Mouse (Mus musculus) liver, embryonic 14.5 days (tissue): ENCODE data around the gene Macrod1. TPM values are rescaled to one million over a fixed set of nuclear protein-coding genes. Genes with fewer than 3 reads are reported as not detected.

Source experiments
- ATAC-seq: fragments of 200-750 bp; cut with Nextera tagmentation; 2 replicates; pipeline ENCODE4 v1.8.0; 2017; ENCODE audit warnings: moderate number of reproducible peaks, mild to moderate bottlenecking, moderate library complexity; ENCODE audit not compliant: insufficient read depth
- DNase-seq, 3 experiments: peaks; one replicate each; pipeline ENCODE4 v3.0.0-alpha.2; 2012 to 2013; ENCODE audit warnings: low read depth in 3 of 3, low spot score in 3 of 3
- H3K27ac ChIP-seq: fragments of 300-500 bp; sonication (generic); 2 replicates; pipeline ENCODE4 v1.5.1; 2014; ENCODE audit warnings: moderate library complexity, mild to moderate bottlenecking, control low read depth, inconsistent platforms
- H3K27me3 ChIP-seq: fragments of 300-500 bp; sonication (generic); 2 replicates; pipeline ENCODE4 v1.6.1; 2014; ENCODE audit warnings: mild to moderate bottlenecking, low read length, moderate library complexity; ENCODE audit not compliant: control insufficient read depth, insufficient read depth
- H3K36me3 ChIP-seq: fragments of 300-500 bp; sonication (generic); replicated peaks from 2 replicates; pipeline ENCODE4 v1.6.1; 2014; ENCODE audit warnings: low read depth; ENCODE audit not compliant: control insufficient read depth, insufficient read depth
- H3K4me1 ChIP-seq, 2 experiments: fragments of 200-500 bp in 1 of 2; fragments of 300-500 bp in 1 of 2; sonication (generic) in 1 of 2; replicated peaks; 2 replicates each; pipeline ENCODE4 v1.6.1; 2012 to 2014; ENCODE audit warnings: antibody characterized with exemption in 1 of 2, inconsistent platforms in 1 of 2, low read length in 1 of 2; ENCODE audit not compliant: control insufficient read depth in 2 of 2, insufficient read depth in 2 of 2
- H3K4me2 ChIP-seq: fragments of 300-500 bp; sonication (generic); 2 replicates; pipeline ENCODE4 v1.6.1; 2014; ENCODE audit warnings: low read depth, mild to moderate bottlenecking, control low read depth, moderate library complexity
- H3K4me3 ChIP-seq, 2 experiments: fragments of 200-500 bp in 1 of 2; fragments of 300-500 bp in 1 of 2; sonication (generic) in 1 of 2; 2 replicates each; pipeline ENCODE4 v1.5.1; 2012 to 2014; ENCODE audit warnings: low read depth in 2 of 2, low read length in 2 of 2, mild to moderate bottlenecking in 2 of 2, control low read depth in 1 of 2, inconsistent platforms in 1 of 2, moderate library complexity in 1 of 2; ENCODE audit not compliant: insufficient read depth in 1 of 2
- H3K9ac ChIP-seq: fragments of 300-500 bp; sonication (generic); replicated peaks from 2 replicates; pipeline ENCODE4 v1.6.1; 2014; ENCODE audit warnings: mild to moderate bottlenecking, control low read depth, moderate library complexity
- H3K9me3 ChIP-seq: fragments of 300-500 bp; sonication (generic); 2 replicates; pipeline ENCODE4 v1.6.1; 2016; ENCODE audit warnings: low read length, mixed read lengths; ENCODE audit not compliant: control insufficient read depth
- CTCF ChIP-seq: IDR thresholded peaks from 2 replicates; pipeline ENCODE4 v1.5.1; 2016; ENCODE audit warnings: antibody characterized with exemption, low read depth, control low read depth
- EP300 ChIP-seq: IDR thresholded peaks from 2 replicates; pipeline ENCODE4 v1.6.1; 2016; ENCODE audit warnings: antibody characterized with exemption, low read depth
- WGBS: fragments of 180-500 bp; shearing (Covaris S2); extraction: QIAGEN DNeasy Blood & Tissue Kit; methylation state at CpG from one replicate; pipeline ENCODE4 v1.1.7; 2014; ENCODE audit not compliant: insufficient replicate concordance; 5-methylcytosine and 5-hydroxymethylcytosine counted together
- polyA plus RNA-seq, 2 experiments: library from polyadenylated mRNA; depleted of rRNA in 1 of 2; stranded (reverse) in 1 of 2; unstranded in 1 of 2; fragments of >200 nt; fragmentation: Nextera tagmentation in 1 of 2; extraction: Ambion mirVana in 1 of 2; gene quantifications; 2 replicates each; pipeline versions ENCODE4 v1.2.1 to v1.2.3; 2012 to 2014

The Macrod1 gene
- polyA plus RNA-seq, 2 experiments, result 3.7 to 4.5 TPM

DNA sequence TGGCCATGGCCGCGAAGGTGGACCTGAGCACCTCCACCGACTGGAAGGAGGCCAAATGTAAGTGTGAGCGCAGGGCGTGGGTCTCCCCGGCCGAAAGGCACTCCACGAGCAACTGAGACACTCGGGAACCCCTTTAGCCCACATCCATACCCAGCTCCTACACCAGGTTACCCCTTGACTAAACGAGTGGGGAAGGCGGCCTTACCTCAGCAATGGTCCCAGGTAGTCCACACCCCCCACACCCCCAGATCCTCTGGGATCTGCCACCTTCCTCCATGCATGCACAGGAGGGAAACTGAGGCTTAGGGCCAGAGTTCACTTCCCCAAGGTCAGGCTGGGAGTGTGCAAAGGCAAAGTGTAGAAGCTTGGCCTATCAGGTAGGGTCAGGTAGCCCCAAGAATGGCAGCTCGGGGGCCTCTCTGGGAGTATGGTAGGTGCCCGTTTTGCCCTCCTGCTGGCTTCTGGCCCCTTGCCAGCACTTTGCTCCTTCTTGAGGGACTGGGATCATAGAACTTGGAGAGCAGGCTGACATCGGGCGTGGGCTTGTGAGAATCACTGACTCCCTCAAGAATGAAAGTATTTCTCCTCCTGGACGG is 614 bp downstream of the Macrod1 start:
- no peak overlapping the region; the same call in 1 of the 2 replicates for H3K27ac ChIP-seq

DNA sequence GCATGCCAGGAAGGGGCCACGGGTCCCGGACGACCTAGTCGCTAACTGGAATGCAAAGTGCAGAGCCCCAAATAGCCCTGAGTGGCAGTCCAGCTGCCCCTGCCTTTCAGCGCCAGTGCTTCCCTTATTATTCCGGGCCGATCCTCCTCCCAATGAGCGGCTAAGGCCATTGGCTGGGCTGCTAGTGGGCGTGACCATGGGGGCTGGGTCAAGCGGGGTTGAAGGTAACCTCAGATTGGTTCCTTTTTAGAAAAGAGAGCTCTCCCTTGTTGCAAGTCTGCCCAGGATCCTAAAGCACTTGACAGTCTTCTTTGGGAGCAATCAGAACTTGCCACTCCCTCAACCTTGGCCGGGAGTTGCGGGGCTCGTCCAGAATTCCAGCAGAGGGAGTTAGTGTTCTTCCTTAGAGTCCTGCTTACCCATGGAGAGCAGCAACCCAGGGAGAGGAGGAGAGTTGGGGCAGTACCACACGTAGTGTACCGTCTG is 1.2 kb downstream of the Macrod1 start:
- 2% methylated on average over 15 of the region's 15 CpGs for WGBS
- ATAC-seq, result peak; percentile 75
- TF ChIP-seq CTCF (0 out of 2 replicates have a peak, but pooled peaks have one; percentile 7), EP300 (no peak)
- Histone ChIP-seq H3K4me1 (peaks cover 8% of the 10 kb centered on the region in 2 experiments; a peak in 3 of 4 replicates), H3K9me3 (no peaks in the 10 kb centered on the region), H3K9ac (peak overlapping the region; percentile 67), H3K4me3 (peak overlapping the region; percentile 62 to 71), H3K27ac (no peak overlapping the region), H3K27me3 (no peaks in the 10 kb centered on the region), H3K36me3 (no peaks in the 10 kb centered on the region), H3K4me2 (peak overlapping the region; percentile 87)
- DNase-seq, result peak; percentile 65 to 71 (median 71)

More for the DNA sequence above, 614 bp downstream of the Macrod1 start:
- DNase-seq, result no peak
- Histone ChIP-seq H3K9me3 (no peaks in the 10 kb centered on the region), H3K36me3 (no peaks in the 10 kb centered on the region), H3K4me1 (peaks cover 8% of the 10 kb centered on the region in 2 experiments; a peak in 3 of 4 replicates), H3K27me3 (no peaks in the 10 kb centered on the region), H3K4me3 (peak overlapping the region; percentile 62 to 71), H3K4me2 (peak overlapping the region; percentile 87), H3K9ac (peak overlapping the region; percentile 67)
- WGBS, result 2% methylated on average over 16 of the region's 16 CpGs
- TF ChIP-seq CTCF (no peak), EP300 (no peak)
- ATAC-seq, result peak; percentile 30; the same call in 1 of the 2 replicates

DNA sequence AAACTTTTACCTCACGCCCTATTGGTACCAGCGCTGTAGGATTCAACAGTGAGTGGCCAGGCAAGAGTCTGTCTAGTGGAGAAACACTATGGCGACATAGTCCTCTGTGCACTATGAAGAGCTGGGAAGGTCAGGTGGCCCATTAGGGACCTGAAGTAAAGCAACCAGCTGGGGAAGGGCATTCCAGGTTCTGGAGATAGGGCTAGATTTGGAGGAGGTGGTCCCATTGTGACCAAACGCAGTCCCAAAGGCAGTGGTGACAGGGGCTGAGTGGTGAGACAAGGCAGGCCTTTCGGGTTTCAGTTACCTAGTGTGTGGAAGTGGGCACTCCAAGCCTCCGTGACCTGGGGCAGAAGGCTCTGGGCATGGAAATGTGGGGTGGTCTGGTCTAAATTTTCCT is 1.9 kb downstream of the Macrod1 start:
- Histone ChIP-seq H3K4me2 (peak overlapping the region; percentile 87; the same call in 1 of the 2 replicates), H3K9ac (no peak overlapping the region), H3K36me3 (no peaks in the 10 kb centered on the region), H3K4me1 (peaks cover 8% of the 10 kb centered on the region in 2 experiments; a peak in 3 of 4 replicates), H3K9me3 (no peaks in the 10 kb centered on the region), H3K27me3 (no peaks in the 10 kb centered on the region), H3K4me3 (no peak overlapping the region), H3K27ac (no peak overlapping the region)
- DNase-seq (no peak), ATAC-seq (no peak)
- WGBS, result 61% methylated on average over 6 of the region's 6 CpGs
- no peak for TF ChIP-seq CTCF
- TF ChIP-seq EP300, result no peak

DNA sequence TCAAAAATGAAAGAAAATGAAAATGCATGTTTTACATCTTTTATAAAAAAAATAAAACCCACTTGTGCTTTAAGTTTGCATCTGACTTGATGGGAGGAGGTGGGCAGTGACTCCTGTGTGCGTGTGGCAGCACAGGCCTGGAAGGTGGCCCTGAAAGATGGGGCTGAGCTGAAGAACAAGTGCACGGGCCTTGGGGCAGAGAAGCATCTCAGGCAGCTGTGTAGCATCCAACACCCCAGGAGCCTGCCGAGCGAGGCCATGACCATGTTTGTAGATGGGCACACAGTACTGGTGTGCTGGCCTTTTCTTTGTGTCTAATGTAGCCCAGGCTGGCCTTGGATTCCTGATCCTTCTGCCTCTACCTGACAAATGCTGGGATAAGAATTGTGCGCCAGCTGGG is 5.5 kb downstream of the Macrod1 start:
- DNase-seq (no peak), ATAC-seq (no peak)
- Histone ChIP-seq H3K4me2 (no peak overlapping the region), H3K4me1 (peaks cover 8 to 12% of the 10 kb centered on the region in 2 experiments; a peak in 3 of 4 replicates), H3K9ac (no peak overlapping the region), H3K4me3 (no peak overlapping the region), H3K36me3 (no peaks in the 10 kb centered on the region), H3K27ac (no peak overlapping the region), H3K27me3 (no peaks in the 10 kb centered on the region), H3K9me3 (no peaks in the 10 kb centered on the region)
- 68% methylated on average over 5 of the region's 5 CpGs for WGBS
- TF ChIP-seq EP300, result no peak
- TF ChIP-seq CTCF, result no peak

DNA sequence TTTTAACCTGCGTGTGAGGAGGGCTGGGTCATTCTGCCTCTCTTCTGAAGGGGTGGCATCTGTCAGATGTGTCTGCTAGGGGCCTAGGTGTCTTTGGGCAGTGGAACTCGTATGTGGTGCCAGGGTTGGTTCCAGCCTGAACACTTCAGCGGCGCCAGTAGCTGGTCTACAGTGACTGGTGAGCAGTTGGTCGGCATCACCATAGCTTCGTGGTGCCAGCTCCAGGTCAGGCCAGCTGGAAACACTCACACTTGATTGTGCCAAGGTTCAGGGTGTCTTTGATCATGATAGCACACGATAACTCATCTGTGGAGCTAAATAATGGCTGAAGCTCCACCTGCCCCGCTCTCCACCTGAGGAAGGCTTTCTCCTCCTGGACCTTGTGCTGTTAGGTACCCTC is 6.3 kb downstream of the Macrod1 start:
- no peaks in the 10 kb centered on the region for H3K27me3 ChIP-seq
- no peak overlapping the region for H3K4me2 ChIP-seq
- WGBS, result 74% methylated on average over 8 of the region's 8 CpGs
- H3K4me1 ChIP-seq, result peaks cover 10 to 15% of the 10 kb centered on the region in 2 experiments
- H3K27ac ChIP-seq, result no peak overlapping the region
- H3K9me3 ChIP-seq, result no peaks in the 10 kb centered on the region
- DNase-seq (no peak), ATAC-seq (no peak)
- TF ChIP-seq CTCF, result no peak
- no peak for TF ChIP-seq EP300
- H3K36me3 ChIP-seq, result no peaks in the 10 kb centered on the region
- no peak overlapping the region for H3K9ac ChIP-seq
- H3K4me3 ChIP-seq, result no peak overlapping the region
